Mouse (Mus musculus): ENCODE data around the gene Tspan32.

Tspan32 gene

DNA sequence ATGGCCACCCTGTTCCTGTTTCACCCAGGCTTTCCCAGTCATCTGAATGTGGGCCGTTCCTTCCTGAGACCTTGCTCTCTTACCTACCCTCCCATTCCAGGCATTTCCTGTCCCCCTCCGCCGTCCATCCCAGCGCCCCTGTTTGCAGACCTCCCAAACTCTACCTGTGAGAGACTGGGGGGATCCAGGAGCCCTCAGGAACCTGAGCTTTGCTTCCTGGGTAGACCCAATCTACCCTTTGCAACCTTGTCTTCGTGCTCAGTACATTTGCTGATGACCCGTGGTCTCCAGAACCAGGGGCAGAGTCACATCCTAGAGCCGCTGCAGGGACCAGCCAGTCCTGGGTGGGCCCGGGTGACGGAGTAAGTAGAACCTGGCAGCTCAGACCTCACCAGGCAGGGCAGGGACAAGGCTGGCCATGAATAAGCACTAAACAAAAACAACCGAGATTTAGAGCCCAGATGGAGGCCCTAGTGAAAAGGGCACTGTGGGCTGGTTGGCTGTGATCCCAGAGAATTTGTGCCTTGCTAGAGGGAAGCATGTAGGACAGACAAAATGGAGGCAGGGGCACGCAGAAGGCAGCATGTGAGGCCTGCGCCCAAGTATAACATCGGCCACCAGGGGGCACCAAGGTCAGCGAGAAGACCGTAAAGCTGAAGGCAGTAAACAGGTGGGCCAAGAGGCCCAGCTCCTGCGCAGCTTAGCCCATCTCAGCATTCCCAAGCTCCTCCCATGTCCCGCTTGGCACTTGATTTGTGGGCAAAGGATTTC, 2.9 kb downstream of the Tspan32 start:
- peak; percentile 87 to 97 for DNase-seq (ENCODE audit: low spot score in 2 of 2)

DNA sequence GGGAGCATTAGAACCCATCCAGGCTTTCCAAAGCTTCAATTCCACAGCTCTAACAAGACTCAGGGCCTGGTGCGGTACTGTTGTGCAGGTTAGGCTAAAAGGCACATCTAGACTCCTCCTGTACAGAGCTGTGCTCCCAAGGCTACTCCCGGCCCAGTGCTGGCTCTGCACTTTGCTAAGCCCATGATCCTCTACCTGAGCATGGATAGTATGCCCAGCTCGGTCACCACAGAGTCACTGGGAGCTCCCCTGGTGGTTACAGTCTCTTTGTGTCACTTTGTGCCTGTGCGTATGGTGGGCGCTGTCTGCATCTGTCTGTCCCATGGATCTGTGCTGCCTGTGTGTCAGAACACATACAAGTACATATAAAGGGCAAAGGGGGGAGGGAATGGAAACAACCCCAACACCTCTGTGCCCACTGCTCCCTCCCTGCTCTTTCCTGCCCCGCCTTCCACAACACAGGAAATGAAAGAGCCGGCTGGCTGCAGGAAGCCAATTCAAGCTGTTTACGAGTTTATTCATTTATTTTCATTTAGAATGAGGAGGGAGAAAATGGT, 3.6 kb downstream of the Tspan32 start:
- DNase-seq (ENCODE audit: low spot score in 2 of 2), result no peak

DNA sequence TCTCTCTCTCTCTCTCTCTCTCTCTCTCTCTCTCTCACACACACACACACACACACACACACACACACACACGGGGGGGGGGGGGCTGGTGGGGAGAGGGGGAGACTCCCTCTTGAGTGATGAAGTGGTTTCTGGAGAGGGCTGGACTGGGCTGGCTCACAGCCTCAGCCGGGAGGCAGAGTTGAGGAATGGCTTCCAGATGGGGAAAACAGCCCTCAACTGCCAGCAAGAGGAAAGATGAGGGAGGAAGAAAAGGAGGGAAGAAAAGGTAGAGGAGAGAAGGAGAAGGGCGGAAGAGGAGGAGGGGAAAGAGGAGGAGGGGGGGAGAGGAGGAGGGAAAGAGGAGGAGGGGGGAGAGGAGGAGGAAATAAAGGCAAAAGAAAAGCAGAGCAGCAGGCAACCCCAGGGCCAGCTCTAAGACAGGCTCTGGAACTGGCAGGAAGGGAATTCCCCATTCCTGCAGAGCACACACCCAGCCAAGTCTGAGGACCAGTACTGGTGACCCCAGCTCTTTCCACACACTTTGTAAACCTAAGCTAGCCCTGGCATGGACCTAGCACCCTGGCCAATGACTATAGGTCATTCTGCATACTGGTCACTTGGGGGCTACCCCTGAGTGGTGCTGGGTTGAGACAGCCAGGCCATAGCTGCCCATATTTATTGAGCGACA, 4.3 kb downstream of the Tspan32 start:
- DNase-seq (ENCODE audit: low spot score in 2 of 2), result peak in 1 of 2 experiments; percentile 61

GRCm38 (mm10) chr7:143009996-143010395, 5.2 kb downstream of the Tspan32 start:
- DNase-seq (ENCODE audit: low spot score in 2 of 2), result no peak

DNA sequence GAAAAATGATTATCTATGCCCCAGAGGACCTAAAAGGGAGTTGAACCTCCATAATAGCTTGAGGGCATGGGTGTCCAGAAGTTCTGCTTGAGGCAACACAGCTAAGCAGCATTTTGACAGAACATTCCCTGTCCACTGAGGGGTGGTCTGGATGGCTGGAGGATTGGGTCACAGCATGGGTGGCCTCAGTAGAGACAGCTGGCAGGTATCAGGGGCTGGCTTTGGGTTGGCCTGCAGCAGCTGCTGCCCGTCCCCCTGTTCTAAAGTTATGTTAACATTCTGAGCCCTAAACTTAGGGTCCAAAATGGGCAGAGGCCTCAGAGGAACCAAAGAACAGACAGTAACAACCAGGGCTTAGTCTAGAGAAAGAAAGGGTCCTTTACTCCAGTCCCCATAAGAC, 6.4 kb downstream of the Tspan32 start:
- no peak for DNase-seq (ENCODE audit: low spot score in 2 of 2)

- DNase-seq (ENCODE audit: low spot score in 2 of 2), result no peak
Measured at GRCm38 (mm10) chr7:143012230-143012875, 7.5 kb downstream of the Tspan32 start.

GRCm38 (mm10) chr7:143013420-143014178, 8.8 kb downstream of the Tspan32 start:
- peak; percentile 75 to 83 for DNase-seq (ENCODE audit: low spot score in 2 of 2)

DNA sequence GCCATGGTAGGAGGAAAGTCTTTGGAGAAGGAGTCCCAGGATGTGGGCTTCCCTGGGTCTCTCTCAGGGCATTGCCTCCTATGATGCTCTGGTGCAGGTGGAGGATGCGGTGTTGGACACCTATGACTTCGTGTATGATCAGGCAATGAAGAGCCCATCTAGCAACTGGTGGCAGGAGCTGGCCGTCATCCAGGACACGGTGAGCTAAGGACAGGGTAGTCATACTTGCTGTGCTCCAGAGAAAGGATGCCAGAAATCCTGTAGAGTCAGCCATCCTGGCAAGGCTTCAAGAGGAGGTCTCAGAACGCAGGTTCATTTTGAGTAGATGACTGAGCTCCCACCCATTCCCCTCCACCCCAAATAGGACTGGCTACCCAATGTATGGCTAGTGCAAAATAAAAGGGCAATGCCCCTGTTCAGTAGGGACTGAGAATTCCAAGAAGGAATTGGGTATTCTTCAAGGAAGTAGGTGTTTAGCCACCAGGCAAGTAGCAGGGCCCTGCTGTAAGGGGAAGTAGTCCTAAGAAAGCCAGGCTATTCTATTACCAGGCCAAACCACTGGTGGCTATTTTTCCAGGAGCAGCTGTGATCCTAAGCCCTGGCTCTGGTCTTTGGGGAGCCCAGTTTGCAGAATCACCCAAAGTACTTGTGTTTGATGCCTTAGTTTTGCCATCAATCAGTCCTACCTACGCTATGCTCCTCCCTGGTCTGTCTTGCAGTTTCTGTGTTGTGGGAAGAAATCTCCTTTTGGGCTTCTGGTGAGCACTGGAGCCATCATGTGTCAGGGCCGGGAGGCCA, 10.2 kb downstream of the Tspan32 start:
- DNase-seq (ENCODE audit: low spot score in 2 of 2), result no peak

DNA sequence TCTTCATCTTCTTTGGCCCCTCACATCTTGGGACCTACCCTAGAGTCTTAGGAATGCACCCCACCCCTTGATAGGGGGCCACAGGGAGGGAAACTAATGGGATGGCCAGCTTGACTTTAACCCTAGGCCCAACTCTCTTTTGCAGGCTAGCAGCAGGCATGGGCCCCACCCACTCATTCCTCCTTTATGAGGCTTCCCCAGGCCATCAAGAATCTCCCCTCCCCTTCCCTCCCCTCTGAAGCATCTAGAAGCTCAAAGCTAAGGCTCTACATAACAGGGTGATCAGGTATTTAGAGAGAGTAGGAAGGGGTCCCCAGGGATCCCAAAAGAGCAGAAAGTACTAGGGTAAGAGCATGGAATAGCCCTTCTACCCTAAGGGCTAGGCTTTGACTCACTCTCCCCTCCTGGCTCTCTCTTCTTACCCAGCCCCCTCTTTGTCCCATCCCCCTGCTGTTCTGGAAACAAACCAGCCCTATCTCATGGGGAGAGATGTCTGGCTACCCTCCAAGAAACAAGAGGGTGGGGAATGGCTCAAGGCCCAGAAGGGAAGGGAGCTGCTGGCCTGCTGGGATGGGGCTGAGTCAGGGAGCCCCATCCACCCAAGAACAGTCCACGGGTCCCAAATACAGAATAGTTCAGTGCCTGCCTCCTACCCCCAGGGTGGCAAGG, 11.0 kb downstream of the Tspan32 start:
- DNase-seq (ENCODE audit: low spot score in 2 of 2), result peak; percentile 77 to 78

GRCm38 (mm10) chr7:143016424-143017142, 11.7 kb downstream of the Tspan32 start:
- no peak for DNase-seq (ENCODE audit: low spot score in 2 of 2)

DNA sequence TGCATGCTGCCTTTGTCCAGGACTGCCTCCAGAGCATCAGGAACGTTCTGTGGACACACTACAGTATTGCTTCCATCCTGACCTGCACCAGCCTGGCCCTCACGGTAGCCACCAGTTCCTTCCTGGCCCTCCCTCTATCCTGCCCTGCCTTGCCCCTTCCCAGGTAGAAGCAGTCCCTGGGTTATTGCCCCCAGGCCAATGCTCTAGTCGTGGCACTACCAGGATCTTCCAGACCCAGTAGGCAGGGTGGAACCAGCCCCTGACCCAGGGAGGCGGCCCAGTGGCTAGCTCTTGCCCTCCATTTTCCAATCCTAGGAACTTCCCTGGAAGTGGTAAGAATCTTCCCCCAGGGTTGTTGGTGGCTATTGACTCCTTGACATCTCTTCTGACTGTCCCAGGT, 12.3 kb downstream of the Tspan32 start:
- DNase-seq (ENCODE audit: low spot score in 2 of 2), result no peak

DNA sequence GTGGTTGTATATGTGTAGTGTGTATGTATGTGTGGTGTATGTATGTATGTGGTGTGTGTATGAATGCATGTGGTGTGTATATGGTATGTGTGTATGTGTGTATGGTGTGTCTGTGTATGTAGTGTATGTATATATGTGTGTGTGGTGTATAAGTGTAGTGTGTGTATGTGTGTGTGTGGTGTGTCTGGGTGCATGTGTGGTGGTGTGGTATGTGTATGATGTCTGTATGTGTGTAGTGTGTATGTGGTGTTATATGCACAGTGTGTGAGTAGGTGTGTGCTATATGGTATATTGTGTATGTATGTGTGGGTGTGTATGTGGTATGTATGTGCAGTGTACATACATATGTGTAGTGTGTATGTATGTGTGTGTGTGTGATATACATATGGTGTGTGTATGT, 15.2 kb downstream of the Tspan32 start:
- DNase-seq (ENCODE audit: low spot score in 2 of 2), result no peak

DNA sequence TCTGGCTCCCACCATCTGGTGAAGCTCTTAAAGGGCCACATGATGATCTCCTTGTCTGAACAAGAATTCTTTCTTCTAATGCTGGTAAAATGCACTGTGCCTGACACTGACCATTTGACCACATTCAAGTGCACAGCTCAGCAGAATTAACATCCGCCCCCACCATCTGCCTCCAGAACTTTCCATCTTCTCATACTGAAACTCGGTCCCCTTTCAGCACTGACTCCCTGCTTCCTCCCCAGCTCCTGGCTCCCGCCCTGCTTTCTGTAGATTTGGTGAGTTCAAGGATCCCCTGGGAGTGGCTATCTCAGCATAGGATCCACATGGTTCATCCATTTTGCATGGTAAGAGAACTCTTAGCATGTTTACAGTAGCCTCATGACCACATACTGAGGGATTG, 15.9 kb downstream of the Tspan32 start:
- DNase-seq (ENCODE audit: low spot score in 2 of 2), result no peak

- no peak for DNase-seq (ENCODE audit: low spot score in 2 of 2)
Measured at GRCm38 (mm10) chr7:143021356-143022164, 16.7 kb downstream of the Tspan32 start.

DNA sequence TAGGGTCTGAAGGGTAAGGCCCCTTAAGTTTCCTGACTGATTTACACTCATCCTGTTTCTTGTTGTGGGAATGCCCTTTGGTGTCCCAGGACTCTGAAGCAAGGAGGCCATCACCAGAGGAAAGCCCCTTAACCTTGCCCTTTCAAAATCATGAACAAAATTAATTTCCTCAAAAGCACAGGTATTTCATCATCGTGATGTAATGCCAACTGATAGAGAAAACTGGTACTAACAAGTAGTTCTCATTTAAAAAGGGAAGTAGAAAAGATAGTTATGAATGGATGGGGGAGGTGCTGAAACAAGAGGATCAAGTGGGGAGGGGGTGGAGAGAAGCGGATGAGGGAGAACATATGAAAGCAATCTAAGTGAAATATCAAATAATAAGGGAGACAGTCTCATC, 18.7 kb downstream of the Tspan32 start:
- DNase-seq (ENCODE audit: low spot score in 2 of 2), result no peak

DNA sequence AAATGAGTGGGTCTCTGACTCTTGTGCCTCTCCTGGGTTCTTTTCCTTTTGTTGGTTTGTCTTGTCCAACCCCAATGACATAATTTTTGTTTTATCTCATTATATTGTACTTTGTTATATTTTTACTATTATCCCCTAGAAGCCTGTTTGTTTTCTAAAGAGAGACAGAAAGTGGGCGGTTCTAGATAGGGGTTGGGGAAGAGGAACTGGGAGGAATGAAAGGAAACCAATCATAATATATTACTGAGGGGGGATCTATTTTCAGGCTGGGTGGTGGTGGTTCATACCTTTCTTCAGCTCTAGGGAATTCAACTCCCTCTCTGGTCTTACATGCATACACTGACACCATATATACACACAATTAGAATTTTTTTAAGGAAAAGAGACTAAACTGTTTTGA, 19.4 kb downstream of the Tspan32 start:
- DNase-seq (ENCODE audit: low spot score in 2 of 2), result no peak

DNA sequence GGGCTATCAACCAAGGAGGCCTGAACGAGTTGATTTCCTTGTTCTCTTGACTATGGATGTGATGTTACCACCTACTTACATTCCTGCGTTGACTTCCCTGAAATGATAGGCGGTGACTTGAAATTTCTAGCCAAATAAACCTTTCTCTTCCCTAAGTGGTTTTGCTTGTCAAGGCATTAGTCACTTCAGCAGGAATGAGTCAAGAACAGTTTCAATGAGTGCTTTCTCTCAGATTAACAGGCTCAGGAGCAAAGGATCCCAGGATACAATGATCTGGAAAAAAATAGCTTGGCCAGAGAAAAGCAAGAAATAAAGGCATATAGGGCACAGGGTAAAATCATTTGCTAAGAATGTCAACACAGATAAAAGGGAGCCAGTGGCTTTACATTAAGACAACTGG, 20.6 kb downstream of the Tspan32 start:
- no peak for DNase-seq (ENCODE audit: low spot score in 2 of 2)

DNA sequence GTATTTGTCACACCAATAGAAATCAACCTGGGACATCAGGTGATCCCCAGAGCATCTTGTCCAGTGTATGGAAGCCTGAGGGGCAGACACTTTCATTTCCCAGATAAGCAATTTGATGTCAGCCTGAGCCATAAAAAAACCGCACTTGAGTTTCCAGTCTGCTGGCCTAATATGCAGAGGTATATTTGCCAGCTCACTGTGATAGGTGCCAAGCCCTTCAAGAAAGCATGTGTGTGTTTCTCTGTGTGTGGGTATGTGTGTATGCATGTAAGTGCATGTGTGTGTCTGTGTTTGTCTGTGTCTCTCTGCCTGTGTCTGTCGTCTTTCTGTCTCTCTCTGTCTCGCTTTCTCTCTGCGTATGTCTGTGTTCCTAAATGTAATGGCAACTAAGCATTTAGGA, 22.4 kb downstream of the Tspan32 start:
- DNase-seq (ENCODE audit: low spot score in 2 of 2), result no peak

- no peak for DNase-seq (ENCODE audit: low spot score in 2 of 2)
Measured at GRCm38 (mm10) chr7:143031816-143032215, 27.0 kb downstream of the Tspan32 start.
